Mouse (Mus musculus): ENCODE measurements around the gene Cracr2b. TPM values are rescaled to one million over a fixed set of nuclear protein-coding genes. Genes with fewer than 3 reads are reported as not detected.
A peak's percentile ranks its signal among the peaks of the same experiment; 100 is the strongest.

The Cracr2b gene
- polyA plus RNA-seq, 1 experiment from 2014 or later, result 17.5 TPM

DNA sequence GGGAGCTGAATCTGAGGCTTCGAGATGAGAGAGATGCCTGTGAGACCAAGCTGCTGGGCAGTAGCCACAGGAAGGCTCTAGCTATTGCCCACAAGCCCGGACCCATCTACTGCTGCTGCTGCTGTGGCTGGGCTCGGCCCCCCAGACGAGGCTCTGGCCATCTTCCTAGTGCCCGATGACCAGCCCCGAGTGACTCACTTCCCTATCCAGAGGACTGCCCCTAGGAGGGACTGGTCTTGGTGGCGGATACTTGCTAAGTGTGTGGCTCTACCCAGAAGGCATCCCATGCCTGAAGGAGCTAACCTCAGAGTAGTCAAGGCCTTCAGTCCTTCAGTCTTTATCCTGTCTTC lies 5.1 kb downstream of the Cracr2b start:
- H3K27me3 ChIP-seq (replicated peaks), result peaks cover 49% of the 10 kb centered on the region
- 0 out of 2 replicates have a peak overlapping the region, but pooled peaks have one; percentile 53 for H3K9ac ChIP-seq

GRCm38 (mm10) chr7:141466607-141467148 lies 5.8 kb downstream of the Cracr2b start:
- no peak for ATAC-seq (ENCODE audit: insufficient number of reproducible peaks, low FRiP score)
- Histone ChIP-seq H3K27ac (ENCODE audit: poor library complexity, severe bottlenecking) (peak overlapping the region; percentile 99), H3K4me2 (peak overlapping the region; percentile 93), H3K4me3 (peak overlapping the region; percentile 73), H3K9ac (peak overlapping the region; percentile 87), H3K9me3 (replicated peaks) (no peaks in the 10 kb centered on the region), H3K4me1 (replicated peaks) (peaks cover 72% of the 10 kb centered on the region), H3K27me3 (replicated peaks) (peaks cover 44% of the 10 kb centered on the region), H3K36me3 (peaks cover 25% of the 10 kb centered on the region)
- 60% methylated on average over 10 of the region's 10 CpGs for WGBS

More for the DNA sequence above, 5.1 kb downstream of the Cracr2b start:
- Histone ChIP-seq H3K4me3 (no peak overlapping the region), H3K4me2 (0 out of 2 replicates have a peak overlapping the region, but pooled peaks have one; percentile 63), H3K9me3 (replicated peaks) (no peaks in the 10 kb centered on the region), H3K36me3 (peaks cover 19% of the 10 kb centered on the region), H3K4me1 (replicated peaks) (peaks cover 75% of the 10 kb centered on the region), H3K27ac (ENCODE audit: poor library complexity, severe bottlenecking) (peak overlapping the region; percentile 36; the same call in 1 of the 2 replicates)
- WGBS, result 55% methylated on average over 7 of the region's 7 CpGs
- ATAC-seq (ENCODE audit: insufficient number of reproducible peaks, low FRiP score), result no peak

DNA sequence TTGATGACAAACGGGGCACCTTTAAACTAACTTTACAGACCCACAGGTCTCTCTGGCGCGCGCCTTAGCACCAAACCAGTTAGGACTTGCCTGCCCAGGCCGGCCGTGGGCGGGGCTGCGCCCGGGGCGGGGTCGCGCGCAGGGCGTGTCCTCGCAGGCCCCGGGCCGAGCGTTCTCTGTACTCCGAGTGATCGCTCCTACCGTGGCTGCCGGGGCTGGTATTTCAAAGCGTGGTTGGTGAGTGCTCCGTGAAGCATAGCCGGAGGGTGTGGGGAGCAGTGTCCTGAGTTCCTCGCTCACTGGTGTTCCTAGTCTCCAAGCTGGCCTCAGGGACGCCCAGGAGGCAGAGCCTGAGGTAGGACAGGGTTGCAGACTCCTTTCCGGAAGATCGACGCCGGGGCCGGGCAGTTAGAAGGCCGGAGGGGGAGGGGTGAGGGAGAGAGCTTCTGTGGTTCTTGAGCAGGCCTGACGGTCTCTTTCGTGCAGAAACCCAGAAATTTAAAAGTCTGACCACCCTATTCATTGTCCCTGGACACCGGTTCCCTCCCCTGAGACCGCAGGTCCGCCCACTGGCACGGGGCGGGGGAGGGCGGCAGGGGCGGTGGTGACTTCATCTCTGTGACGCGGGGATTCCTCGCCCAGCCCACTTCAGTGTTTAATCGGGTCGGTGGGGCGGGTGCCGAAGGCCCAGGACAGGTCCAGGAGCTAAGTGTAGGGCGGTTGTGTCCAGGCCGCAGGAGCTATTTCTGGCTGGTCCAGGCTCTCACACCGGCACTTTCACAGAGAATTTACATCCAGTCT lies 6.5 kb downstream of the Cracr2b start, which contains the start of gene Cd151:
Gene Cd151 (plus strand): TSS at position 163 of the 801 bp plus-strand sequence.
- Histone ChIP-seq H3K4me1 (replicated peaks) (peaks cover 66% of the 10 kb centered on the region), H3K27me3 (replicated peaks) (peaks cover 36% of the 10 kb centered on the region), H3K4me2 (peak within 1 kb of the TSS; percentile 93), H3K27ac (ENCODE audit: poor library complexity, severe bottlenecking) (peak within 1 kb of the TSS; percentile 99), H3K9me3 (replicated peaks) (no peaks in the 10 kb centered on the region), H3K4me3 (peak within 1 kb of the TSS; percentile 73), H3K9ac (peak within 1 kb of the TSS; percentile 87), H3K36me3 (peaks cover 31% of the 10 kb centered on the region)
- WGBS, result under 1% methylated on average over 52 of the region's 52 CpGs
- ATAC-seq (ENCODE audit: insufficient number of reproducible peaks, low FRiP score), result peak; percentile 87

DNA sequence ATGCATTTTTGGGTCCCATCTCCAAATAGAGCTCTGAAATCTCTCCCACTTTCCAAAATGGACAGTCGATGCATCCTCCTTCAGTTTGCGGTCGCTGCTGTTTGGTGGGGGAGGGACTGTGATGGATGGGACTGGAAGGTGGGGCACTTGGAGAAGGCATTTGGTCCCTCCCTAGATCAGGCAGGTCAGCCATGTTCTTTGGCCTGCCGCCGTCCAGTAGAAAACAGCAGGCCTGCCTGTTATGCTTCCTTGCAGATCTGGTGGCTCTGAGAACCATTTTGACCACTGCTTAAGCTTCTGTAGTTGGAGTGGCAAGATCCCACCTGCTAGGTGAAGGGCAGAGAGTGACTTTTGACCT lies 7.2 kb downstream of the Cracr2b start:
- Histone ChIP-seq H3K9me3 (replicated peaks) (no peaks in the 10 kb centered on the region), H3K4me2 (peak overlapping the region; percentile 93), H3K27me3 (replicated peaks) (peaks cover 30% of the 10 kb centered on the region), H3K9ac (peak overlapping the region; percentile 87), H3K4me1 (replicated peaks) (peaks cover 64% of the 10 kb centered on the region), H3K27ac (ENCODE audit: poor library complexity, severe bottlenecking) (peak overlapping the region; percentile 99), H3K4me3 (peak overlapping the region; percentile 73), H3K36me3 (peaks cover 36% of the 10 kb centered on the region)
- no peak for ATAC-seq (ENCODE audit: insufficient number of reproducible peaks, low FRiP score)
- WGBS, result 8% methylated on average over 5 of the region's 5 CpGs

DNA sequence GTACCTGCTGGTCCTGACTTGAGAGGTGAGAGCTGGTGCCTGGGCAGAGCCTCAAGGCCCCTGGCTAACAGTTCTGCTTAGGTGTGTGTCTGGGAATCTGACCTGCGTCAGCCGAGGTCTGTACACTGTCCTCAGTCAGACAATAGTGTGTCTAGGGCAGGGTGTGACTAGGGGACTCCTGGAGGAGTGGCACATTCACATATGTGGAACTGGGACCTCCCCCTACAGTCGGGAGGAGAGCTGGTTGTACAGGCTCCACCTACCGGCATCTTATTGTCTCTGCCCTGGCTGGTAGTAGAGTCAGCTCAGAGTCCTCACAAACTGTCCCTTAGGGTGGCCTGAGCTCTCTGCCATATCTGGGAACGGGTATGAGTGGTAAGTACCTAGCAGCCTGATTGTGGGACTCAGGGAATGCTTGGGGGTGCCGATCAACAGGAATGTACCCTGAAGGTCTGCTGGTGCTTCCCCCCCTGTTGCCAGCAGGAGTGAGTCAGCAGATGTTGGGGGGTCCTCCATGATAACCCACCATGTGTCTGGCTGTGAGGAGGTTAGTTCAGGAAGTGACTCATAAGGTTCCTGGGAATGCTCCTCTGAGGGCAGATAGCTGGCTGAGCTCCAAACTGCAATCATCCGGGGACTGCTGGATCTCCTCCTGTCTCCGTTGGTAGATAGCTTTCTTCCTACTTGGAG lies 7.8 kb downstream of the Cracr2b start:
- H3K27me3 ChIP-seq (replicated peaks), result peaks cover 25% of the 10 kb centered on the region
- H3K36me3 ChIP-seq, result peaks cover 36% of the 10 kb centered on the region
- peak overlapping the region; percentile 87 for H3K9ac ChIP-seq
- H3K27ac ChIP-seq (ENCODE audit: poor library complexity, severe bottlenecking), result peak overlapping the region; percentile 99
- H3K4me1 ChIP-seq (replicated peaks), result peaks cover 64% of the 10 kb centered on the region
- H3K4me3 ChIP-seq, result peak overlapping the region; percentile 73
- H3K9me3 ChIP-seq (replicated peaks), result no peaks in the 10 kb centered on the region
- H3K4me2 ChIP-seq, result peak overlapping the region; percentile 93
- WGBS, result 1% methylated on average over 8 of the region's 8 CpGs
- ATAC-seq (ENCODE audit: insufficient number of reproducible peaks, low FRiP score), result peak; percentile 77

GRCm38 (mm10) chr7:141469352-141469751 lies 8.5 kb downstream of the Cracr2b start:
- Histone ChIP-seq H3K4me3 (peak overlapping the region; percentile 73), H3K9me3 (replicated peaks) (no peaks in the 10 kb centered on the region), H3K27ac (ENCODE audit: poor library complexity, severe bottlenecking) (peak overlapping the region; percentile 99), H3K27me3 (replicated peaks) (peaks cover 18% of the 10 kb centered on the region), H3K9ac (peak overlapping the region; percentile 87), H3K4me1 (replicated peaks) (peaks cover 64% of the 10 kb centered on the region), H3K36me3 (peaks cover 36% of the 10 kb centered on the region), H3K4me2 (peak overlapping the region; percentile 93)
- no peak for ATAC-seq (ENCODE audit: insufficient number of reproducible peaks, low FRiP score)
- WGBS, result 86% methylated on average over 6 of the region's 6 CpGs

DNA sequence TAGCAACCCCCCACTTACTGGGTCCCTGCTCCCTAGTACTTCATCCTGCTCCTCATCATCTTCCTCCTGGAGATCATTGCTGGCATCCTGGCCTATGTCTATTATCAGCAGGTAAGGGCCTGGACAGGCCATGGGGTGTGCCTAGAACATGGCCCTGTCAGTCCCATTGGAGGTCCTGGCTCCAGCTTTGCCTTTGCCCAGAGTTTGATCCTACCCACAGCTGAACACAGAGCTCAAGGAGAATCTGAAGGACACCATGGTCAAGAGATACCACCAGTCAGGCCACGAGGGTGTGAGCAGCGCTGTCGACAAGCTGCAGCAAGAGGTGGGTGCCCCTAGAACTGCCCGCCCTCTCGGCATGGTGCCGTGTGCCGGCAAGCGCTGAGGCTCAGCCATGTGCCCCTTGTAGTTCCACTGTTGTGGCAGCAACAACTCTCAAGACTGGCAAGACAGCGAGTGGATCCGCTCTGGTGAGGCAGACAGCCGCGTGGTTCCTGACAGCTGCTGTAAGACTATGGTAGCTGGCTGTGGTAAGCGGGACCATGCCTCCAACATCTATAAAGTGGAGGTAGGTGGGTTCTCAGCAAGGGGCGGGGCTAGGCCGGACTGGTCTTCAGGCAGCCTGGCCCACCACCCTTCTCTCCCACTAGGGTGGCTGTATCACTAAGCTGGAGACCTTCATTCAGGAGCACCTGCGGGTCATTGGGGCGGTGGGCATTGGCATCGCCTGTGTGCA lies 9.2 kb downstream of the Cracr2b start:
- H3K36me3 ChIP-seq, result peaks cover 36% of the 10 kb centered on the region
- peaks cover 57% of the 10 kb centered on the region for H3K4me1 ChIP-seq (replicated peaks)
- H3K9ac ChIP-seq, result peak overlapping the region; percentile 87
- WGBS, result 84% methylated on average over 18 of the region's 18 CpGs
- ATAC-seq (ENCODE audit: insufficient number of reproducible peaks, low FRiP score), result no peak
- H3K4me3 ChIP-seq, result 0 out of 2 replicates have a peak overlapping the region, but pooled peaks have one; percentile 73
- H3K27ac ChIP-seq (ENCODE audit: poor library complexity, severe bottlenecking), result peak overlapping the region; percentile 99; the same call in 1 of the 2 replicates
- H3K27me3 ChIP-seq (replicated peaks), result peaks cover 11% of the 10 kb centered on the region
- no peaks in the 10 kb centered on the region for H3K9me3 ChIP-seq (replicated peaks)
- peak overlapping the region; percentile 93; the same call in 1 of the 2 replicates for H3K4me2 ChIP-seq

DNA sequence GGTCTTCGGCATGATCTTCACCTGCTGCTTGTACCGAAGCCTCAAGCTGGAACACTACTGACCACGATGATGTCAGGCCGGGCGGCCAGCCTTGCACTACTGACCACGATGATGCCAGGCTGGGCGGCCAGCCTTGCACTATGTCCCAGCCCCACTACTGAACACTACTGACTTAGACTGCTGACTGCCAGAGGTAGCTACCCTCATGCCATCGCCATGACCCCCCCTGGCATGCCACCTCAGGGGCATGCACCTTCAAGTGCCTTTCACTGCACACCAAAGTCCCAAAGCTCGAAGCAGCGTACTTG lies 9.7 kb downstream of the Cracr2b start:
- ATAC-seq (ENCODE audit: insufficient number of reproducible peaks, low FRiP score), result no peak
- Histone ChIP-seq H3K4me2 (no peak overlapping the region), H3K27ac (ENCODE audit: poor library complexity, severe bottlenecking) (no peak overlapping the region), H3K9ac (no peak overlapping the region), H3K27me3 (replicated peaks) (peaks cover 6% of the 10 kb centered on the region), H3K9me3 (replicated peaks) (no peaks in the 10 kb centered on the region), H3K4me3 (no peak overlapping the region), H3K4me1 (replicated peaks) (peaks cover 53% of the 10 kb centered on the region), H3K36me3 (peaks cover 36% of the 10 kb centered on the region)
- 92% methylated on average over 10 of the region's 10 CpGs for WGBS

- Histone ChIP-seq H3K9ac (no peak overlapping the region), H3K27me3 (replicated peaks) (no peaks in the 10 kb centered on the region), H3K27ac (ENCODE audit: poor library complexity, severe bottlenecking) (peak overlapping the region; percentile 8; the same call in 1 of the 2 replicates), H3K4me2 (no peak overlapping the region), H3K36me3 (peaks cover 36% of the 10 kb centered on the region), H3K4me1 (replicated peaks) (peaks cover 54% of the 10 kb centered on the region), H3K4me3 (no peak overlapping the region), H3K9me3 (replicated peaks) (no peaks in the 10 kb centered on the region)
- no peak for ATAC-seq (ENCODE audit: insufficient number of reproducible peaks, low FRiP score)
- WGBS, result 93% methylated on average over 1 of the region's 1 CpGs
Observed at GRCm38 (mm10) chr7:141471236-141471635, 10.3 kb downstream of the Cracr2b start.

GRCm38 (mm10) chr7:141472226-141472625 lies 11.3 kb downstream of the Cracr2b start:
- Histone ChIP-seq H3K4me3 (no peak overlapping the region), H3K9ac (no peak overlapping the region), H3K27me3 (replicated peaks) (no peaks in the 10 kb centered on the region), H3K27ac (ENCODE audit: poor library complexity, severe bottlenecking) (no peak overlapping the region), H3K9me3 (replicated peaks) (no peaks in the 10 kb centered on the region), H3K4me2 (no peak overlapping the region), H3K36me3 (peaks cover 36% of the 10 kb centered on the region), H3K4me1 (replicated peaks) (peaks cover 57% of the 10 kb centered on the region)
- 76% methylated on average over 6 of the region's 6 CpGs for WGBS
- ATAC-seq (ENCODE audit: insufficient number of reproducible peaks, low FRiP score), result no peak

Data from heart, embryonic 12.5 days (tissue).